Mouse (Mus musculus): ENCODE data around the gene Cacybp.

The Cacybp gene

GRCm38 (mm10) chr1:160217898-160218297 lies 5.2 kb upstream of the Cacybp start:
- peak; percentile 84 for DNase-seq (ENCODE audit: low read depth, low spot score)

DNA sequence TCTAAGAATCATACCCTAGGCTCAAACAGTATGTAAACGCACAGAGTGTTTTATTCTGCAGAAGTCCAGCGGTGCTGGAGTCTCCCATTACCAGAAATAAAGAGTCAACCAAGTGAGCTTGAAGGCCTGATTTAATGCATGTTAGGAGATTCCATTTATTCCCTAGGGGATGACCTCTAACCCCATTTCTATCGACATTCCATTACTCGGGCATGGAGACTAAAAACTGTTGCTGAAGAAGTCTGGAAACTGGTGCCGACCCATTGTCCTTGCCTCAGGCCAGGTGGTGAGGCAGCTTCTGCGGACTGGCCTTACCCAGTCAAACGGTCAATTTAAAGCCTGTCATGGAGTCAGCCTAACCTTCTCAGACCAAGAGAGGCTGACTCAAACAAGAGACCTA lies 1.5 kb upstream of the Cacybp start:
- DNase-seq (ENCODE audit: low read depth, low spot score), result no peak

GRCm38 (mm10) chr1:160212123-160212691 lies 468 bp downstream of the Cacybp start:
- DNase-seq (ENCODE audit: low read depth, low spot score), result peak; percentile 49

GRCm38 (mm10) chr1:160211597-160212122 lies 1.0 kb downstream of the Cacybp start:
- DNase-seq (ENCODE audit: low read depth, low spot score), result no peak

DNA sequence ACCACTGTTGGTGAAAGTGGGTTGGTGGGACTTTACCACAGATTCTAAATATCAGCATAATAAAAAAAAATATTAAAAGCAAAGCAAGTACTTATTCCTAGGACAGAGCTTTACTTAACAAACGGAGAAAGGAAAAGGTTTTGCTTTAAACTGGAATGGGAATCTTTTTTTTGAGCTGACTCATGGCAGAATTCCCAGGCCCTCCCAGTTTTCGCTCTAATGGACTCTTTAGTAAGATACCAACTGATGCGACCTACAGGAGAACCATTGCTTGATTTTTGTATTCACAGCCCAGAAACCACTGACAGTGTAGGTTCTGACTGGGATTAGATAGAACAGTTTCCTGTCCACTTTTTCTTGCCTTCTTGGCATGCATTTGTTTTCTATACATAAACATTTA lies 2.1 kb downstream of the Cacybp start:
- DNase-seq (ENCODE audit: low read depth, low spot score), result peak; percentile 20

DNA sequence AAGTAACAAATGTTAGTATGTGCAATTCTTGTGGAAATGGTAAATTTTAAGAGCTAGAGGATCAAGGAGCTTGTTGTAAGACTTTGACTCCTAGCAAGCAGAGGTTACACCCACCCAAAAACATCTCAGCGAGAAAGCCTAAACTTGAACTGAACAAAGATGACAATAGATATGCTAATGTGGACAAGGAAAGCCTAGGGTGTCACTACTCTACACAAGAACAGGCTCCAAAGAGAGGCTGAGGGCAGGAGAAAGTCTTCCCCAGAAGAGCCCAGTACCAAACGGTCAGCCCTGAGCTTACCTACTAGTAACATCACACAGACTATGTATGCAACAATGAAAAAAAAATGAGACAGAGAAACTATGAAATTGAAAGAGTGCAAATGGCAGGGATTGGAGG lies 2.8 kb downstream of the Cacybp start:
- DNase-seq (ENCODE audit: low read depth, low spot score), result peak; percentile 93

DNA sequence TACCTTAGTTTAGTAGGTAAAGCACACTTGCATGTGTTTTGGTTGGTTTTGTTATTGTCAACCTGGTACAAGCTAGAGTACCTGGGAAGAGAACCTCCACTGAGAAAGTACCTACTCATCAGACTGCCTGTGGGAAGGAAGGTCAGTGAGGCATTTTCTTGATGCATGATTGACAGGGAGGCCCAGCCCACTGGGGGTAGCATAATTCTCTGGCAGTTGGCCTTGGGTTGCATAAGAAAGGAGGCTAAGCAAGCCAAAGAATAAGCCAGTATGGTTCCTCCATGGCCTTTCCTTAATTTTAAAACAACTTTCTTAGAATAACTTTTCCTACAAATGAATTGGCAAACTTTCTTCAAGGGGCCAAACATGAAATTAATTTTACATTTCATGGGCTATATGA lies 7.2 kb downstream of the Cacybp start:
- peak; percentile 29 for DNase-seq (ENCODE audit: low read depth, low spot score)

GRCm38 (mm10) chr1:160195337-160195663 lies 17.4 kb downstream of the Cacybp start:
- no peak for DNase-seq (ENCODE audit: low read depth, low spot score)

DNA sequence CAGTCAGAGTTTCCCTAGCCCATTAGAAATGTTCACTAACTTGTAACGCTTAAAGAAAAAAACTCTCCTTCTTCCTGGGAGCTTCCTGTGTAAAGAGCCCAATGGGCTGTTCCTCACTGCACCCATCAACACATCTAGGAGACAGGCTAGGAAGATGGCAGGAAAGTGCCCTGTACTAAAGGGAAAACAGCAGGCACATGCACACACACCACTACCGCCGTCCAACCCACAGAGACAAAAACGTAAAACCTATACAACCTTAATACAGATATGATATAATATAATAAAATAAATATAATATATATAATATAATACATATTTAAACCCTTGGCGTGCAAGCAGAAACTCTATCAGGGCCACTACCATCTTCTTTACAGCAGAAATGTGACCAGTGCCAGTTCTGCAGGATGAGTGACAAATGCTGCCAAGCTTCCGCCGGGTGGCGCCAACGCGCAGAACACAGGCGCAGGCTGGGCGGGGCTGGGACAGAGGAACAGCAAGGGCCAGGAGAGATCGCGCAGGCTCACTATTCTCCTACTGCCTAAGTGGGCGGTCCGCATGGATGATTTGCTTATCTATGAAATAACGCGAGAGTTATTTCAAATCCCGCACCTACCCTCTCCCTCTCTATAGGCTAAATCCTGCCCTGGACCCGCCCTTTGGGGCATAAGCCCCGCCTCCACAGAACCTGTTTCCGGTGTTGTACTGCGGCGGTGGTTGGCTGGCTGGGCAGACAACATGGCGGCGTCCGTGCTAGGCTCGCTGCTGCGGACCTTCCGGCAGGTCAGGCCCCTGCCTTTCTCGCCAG lies 17.9 kb downstream of the Cacybp start, which contains the start of gene Mrps14:
Gene Mrps14, plus strand, starts transcription at position 687 of the 808 bp plus-strand sequence.
- peak; percentile 99 for DNase-seq (ENCODE audit: low read depth, low spot score)

DNA sequence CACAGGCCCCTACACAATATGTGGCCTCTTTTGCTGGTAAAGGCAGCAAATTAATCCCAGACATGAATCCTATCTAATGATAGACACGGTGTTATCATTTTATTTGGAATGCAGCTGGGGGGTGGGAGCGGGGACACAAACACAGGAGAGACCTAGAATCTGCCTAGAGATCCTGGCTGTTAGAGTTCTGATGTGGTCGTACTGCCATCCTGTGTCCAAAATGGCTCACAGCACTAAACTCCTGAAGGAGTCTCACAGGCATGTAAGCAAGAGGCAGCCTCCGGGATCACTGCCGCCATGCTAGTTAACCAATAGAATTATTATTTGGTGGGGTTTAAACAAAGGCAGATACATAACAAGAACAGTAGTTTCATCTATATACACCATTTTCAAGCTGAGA lies 28.2 kb downstream of the Cacybp start:
- no peak for DNase-seq (ENCODE audit: low read depth, low spot score)

- DNase-seq (ENCODE audit: low read depth, low spot score), result no peak
Observed at GRCm38 (mm10) chr1:160181216-160181615, 31.5 kb downstream of the Cacybp start.

- no peak for DNase-seq (ENCODE audit: low read depth, low spot score)
Observed at GRCm38 (mm10) chr1:160176903-160177302, 35.8 kb downstream of the Cacybp start.

- no peak for DNase-seq (ENCODE audit: low read depth, low spot score)
Observed at GRCm38 (mm10) chr1:160166600-160166999, 46.1 kb downstream of the Cacybp start.

- DNase-seq (ENCODE audit: low read depth, low spot score), result no peak
Observed at GRCm38 (mm10) chr1:160158190-160158589, 54.5 kb downstream of the Cacybp start.

GRCm38 (mm10) chr1:160153480-160153879 lies 59.2 kb downstream of the Cacybp start, which contains the start of gene Tnn:
Tnn (minus strand) TSS chr1:160153580.
- DNase-seq (ENCODE audit: low read depth, low spot score), result no peak

Measured in R1 (cell line).